Mouse (Mus musculus) C3H10T1/2 (cell line): ENCODE results near the gene Tsga10. TPM values are rescaled to one million over a fixed set of nuclear protein-coding genes. Genes with fewer than 3 reads are reported as not detected.

ENCODE experiments used
- polyA plus RNA-seq, 2 experiments: library from polyadenylated mRNA; unstranded; fragments of >200 nt; fragmentation: generic; extraction: Trizol; gene quantifications; one replicate each; pipeline ENCODE4 v1.2.1; 2012; ENCODE audit warnings: missing spikeins in 2 of 2

The Tsga10 gene
- under 1 TPM; 0.04 to 0.53 TPM for polyA plus RNA-seq

DNA sequence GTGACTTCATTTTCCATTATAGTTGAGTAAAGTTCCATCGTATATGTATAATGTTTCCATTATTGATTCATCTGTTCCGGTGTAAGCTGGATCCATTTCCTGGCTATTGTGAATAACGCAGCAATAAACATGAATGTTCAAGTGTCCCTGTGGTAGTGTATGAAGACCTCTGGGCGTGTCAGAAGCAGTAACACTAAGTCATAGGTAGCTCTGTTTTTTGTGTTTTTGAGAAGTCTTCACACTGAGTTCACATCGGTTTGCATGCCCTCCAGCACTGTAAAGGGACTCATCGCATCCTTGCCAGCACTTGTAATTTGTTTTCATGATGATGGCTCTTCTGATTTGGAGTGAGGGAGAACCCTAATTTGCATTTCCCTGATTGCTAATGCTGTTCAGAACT, at the start of gene Tsga10:
Gene Tsga10, minus strand, starts transcription at position 144 of the 400 bp plus-strand sequence.

GRCm38 (mm10) chr1:37890025-37890652, 23.9 kb upstream of the Tsga10 start, which contains the start of the genes Mitd1 and Mrpl30:
Gene Mitd1 (minus strand): TSS chr1:37890411.
Gene Mrpl30 (plus strand): TSS chr1:37890477.

GRCm38 (mm10) chr1:37871704-37872103, 5.5 kb upstream of the Tsga10 start, which contains the start of gene Lipt1:
Gene Lipt1 (plus strand): TSS chr1:37871738.

GRCm38 (mm10) chr1:37719761-37720640, 146.2 kb downstream of the Tsga10 start, which contains the start of gene 2010300C02Rik:
Gene 2010300C02Rik (minus strand): TSS chr1:37720085.

Other genes starting within 250 kb of the Tsga10 start
- gene 2010300C02Rik, start 146.3 kb downstream of the Tsga10 start, polyA plus RNA-seq, result not detected
- 1 to 10 TPM; 3.6 to 6.0 TPM for gene Lipt1, start 5.3 kb upstream of the Tsga10 start, polyA plus RNA-seq
- 1 to 10 TPM; 1.0 to 7.9 TPM for gene Mitd1, start 24.0 kb upstream of the Tsga10 start, polyA plus RNA-seq
- gene Mrpl30, start 24.0 kb upstream of the Tsga10 start, polyA plus RNA-seq, result 100 to 1,000 TPM; 106 to 176 TPM
- not detected for gene Lyg2, start 50.1 kb upstream of the Tsga10 start, polyA plus RNA-seq
- gene Lyg1, start 91.3 kb upstream of the Tsga10 start, polyA plus RNA-seq, result not detected
- 10 to 100 TPM; 10.9 to 41.7 TPM for gene Txndc9, start 131.5 kb upstream of the Tsga10 start, polyA plus RNA-seq
- gene Eif5b, start 131.6 kb upstream of the Tsga10 start, polyA plus RNA-seq, result 1 to 10 TPM; 3.7 to 9.3 TPM